Mouse (Mus musculus): ENCODE measurements at regions not wholly inside any gene's neighbourhood (a gene's known extent, or its start where the extent isn't known, plus 50 kb on each side); places are given as distances from the start of the nearest gene placed in this dataset.

GRCm38 (mm10) chr1:137270659-137271612, 310.7 kb upstream of the Nr5a2 start:
- DNase-seq = no peak
- Histone ChIP-seq H3K9ac (ENCODE audit: low read depth, low read length) (no peak overlapping the region), H3K4me1 (ENCODE audit: control insufficient read depth, insufficient read depth, low read length) (no peaks in the 10 kb centered on the region), H3K27ac (no peak overlapping the region), H3K27me3 (ENCODE audit: control insufficient read depth, insufficient read depth, low read length) (no peaks in the 10 kb centered on the region), H3K36me3 (ENCODE audit: control insufficient read depth, insufficient read depth, low read length) (no peaks in the 10 kb centered on the region), H3K79me2 (replicated peaks; ENCODE audit: control insufficient read depth, insufficient read depth, low read length) (no peaks in the 10 kb centered on the region), H3K4me3 (no peak overlapping the region)
- intact Hi-C loops (cut with DNase I) = no loop called here
- WGBS = 78% methylated on average over 9 of the region's 9 CpGs
- TF ChIP-seq CTCF (IDR thresholded peaks at IDR 0.05) (no peak), POLR2A (IDR thresholded peaks at IDR 0.05; ENCODE audit: insufficient read depth, low read depth, low read length) (no peak)

- H3K27ac ChIP-seq = no peak overlapping the region
- no peak for TF ChIP-seq CTCF (IDR thresholded peaks at IDR 0.05)
- no peak for TF ChIP-seq EP300 (IDR thresholded peaks at IDR 0.05; ENCODE audit: insufficient read depth, low read depth, low read length)
- TF ChIP-seq POLR2A (IDR thresholded peaks at IDR 0.05; ENCODE audit: insufficient read depth, low read depth, low read length) = no peak
- no peak overlapping the region for H3K9ac ChIP-seq (ENCODE audit: low read depth, low read length)
- H3K79me2 ChIP-seq (replicated peaks; ENCODE audit: control insufficient read depth, insufficient read depth, low read length) = no peaks in the 10 kb centered on the region
- intact Hi-C loops (cut with DNase I) = no loop called here
- no peak overlapping the region for H3K4me3 ChIP-seq
- no peaks in the 10 kb centered on the region for H3K4me1 ChIP-seq (ENCODE audit: control insufficient read depth, insufficient read depth, low read length)
- DNase-seq = no peak
- no peaks in the 10 kb centered on the region for H3K36me3 ChIP-seq (ENCODE audit: control insufficient read depth, insufficient read depth, low read length)
- H3K27me3 ChIP-seq (ENCODE audit: control insufficient read depth, insufficient read depth, low read length) = no peaks in the 10 kb centered on the region
- WGBS = 93% methylated on average over 1 of the region's 1 CpGs
Measured at GRCm38 (mm10) chr1:137262806-137263370, 302.6 kb upstream of the Nr5a2 start.

DNA sequence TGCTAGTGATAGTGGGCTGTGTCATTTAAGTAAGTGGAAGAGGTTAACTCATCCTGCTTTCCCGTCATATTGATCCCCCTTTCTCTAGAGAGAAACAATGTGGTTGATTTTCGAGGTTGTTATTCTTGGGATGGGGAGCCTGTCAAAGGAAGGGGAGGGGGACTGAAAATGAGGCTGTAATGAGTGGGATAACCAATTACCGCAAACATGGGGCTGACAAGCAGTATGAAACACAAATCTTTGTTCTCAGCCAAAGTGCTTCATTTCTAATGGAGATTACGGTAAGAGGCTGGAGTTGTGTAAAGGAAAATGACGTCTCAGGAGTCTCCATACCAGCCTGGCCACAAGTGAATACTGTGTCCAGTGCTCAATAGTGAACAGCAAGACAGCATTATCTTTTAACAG, 301.9 kb upstream of the Nr5a2 start:
- WGBS = 57% methylated on average over 5 of the region's 5 CpGs
- Histone ChIP-seq H3K4me1 (ENCODE audit: control insufficient read depth, insufficient read depth, low read length) (no peaks in the 10 kb centered on the region), H3K9ac (ENCODE audit: low read depth, low read length) (no peak overlapping the region), H3K4me3 (no peak overlapping the region), H3K27ac (no peak overlapping the region), H3K79me2 (replicated peaks; ENCODE audit: control insufficient read depth, insufficient read depth, low read length) (no peaks in the 10 kb centered on the region), H3K36me3 (ENCODE audit: control insufficient read depth, insufficient read depth, low read length) (no peaks in the 10 kb centered on the region), H3K27me3 (ENCODE audit: control insufficient read depth, insufficient read depth, low read length) (no peaks in the 10 kb centered on the region)
- intact Hi-C loops (cut with DNase I) = no loop called here
- TF ChIP-seq POLR2A (IDR thresholded peaks at IDR 0.05; ENCODE audit: insufficient read depth, low read depth, low read length) (no peak), CTCF (IDR thresholded peaks at IDR 0.05) (no peak)
- no peak for DNase-seq

DNA sequence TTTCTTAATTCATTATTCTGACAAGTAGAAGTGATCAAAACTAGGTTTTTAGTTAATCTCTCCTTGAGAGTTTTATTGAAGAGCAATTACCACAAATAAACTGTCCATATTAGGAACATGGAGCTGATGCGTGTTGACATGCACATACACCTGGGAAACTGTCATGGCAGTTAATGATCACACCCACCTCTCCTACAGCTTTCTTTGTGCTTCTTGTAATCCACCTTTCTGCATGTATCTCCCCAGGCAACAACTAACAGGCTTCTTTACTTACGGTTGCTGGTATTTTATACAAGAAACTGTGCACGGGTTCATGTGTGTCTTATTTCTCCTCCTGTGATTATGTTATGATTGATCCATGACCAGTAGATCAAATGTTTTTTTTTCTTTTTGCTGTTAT, 296.0 kb upstream of the Nr5a2 start:
- 89% methylated on average over 3 of the region's 3 CpGs for WGBS
- Histone ChIP-seq H3K79me2 (replicated peaks; ENCODE audit: control insufficient read depth, insufficient read depth, low read length) (no peaks in the 10 kb centered on the region), H3K36me3 (ENCODE audit: control insufficient read depth, insufficient read depth, low read length) (no peaks in the 10 kb centered on the region), H3K4me3 (no peak overlapping the region), H3K9ac (ENCODE audit: low read depth, low read length) (no peak overlapping the region), H3K27me3 (ENCODE audit: control insufficient read depth, insufficient read depth, low read length) (no peaks in the 10 kb centered on the region), H3K4me1 (ENCODE audit: control insufficient read depth, insufficient read depth, low read length) (no peaks in the 10 kb centered on the region), H3K27ac (no peak overlapping the region)
- intact Hi-C loops (cut with DNase I) = no loop called here
- TF ChIP-seq EP300 (IDR thresholded peaks at IDR 0.05; ENCODE audit: insufficient read depth, low read depth, low read length) (no peak), POLR2A (IDR thresholded peaks at IDR 0.05; ENCODE audit: insufficient read depth, low read depth, low read length) (no peak), CTCF (IDR thresholded peaks at IDR 0.05) (no peak)
- no peak for DNase-seq

DNA sequence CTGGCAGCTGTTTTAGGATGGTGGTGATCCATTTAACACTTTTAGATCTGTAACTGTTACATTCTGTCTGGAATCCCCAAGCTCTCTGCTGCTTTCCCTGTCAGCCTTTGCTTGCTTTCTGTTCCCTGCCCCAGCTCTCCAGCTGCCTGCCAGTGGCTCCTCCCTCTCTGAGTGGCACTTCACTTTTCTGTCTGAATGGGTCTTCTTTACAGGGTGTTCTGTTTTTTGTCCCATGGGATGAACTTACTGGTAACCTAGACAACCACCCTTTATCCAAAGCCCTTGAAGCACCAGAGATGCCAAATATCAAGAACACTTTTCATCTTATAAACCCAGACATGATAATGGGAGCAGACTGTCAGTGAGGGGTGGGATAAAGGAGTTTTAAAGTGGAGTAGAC, 294.8 kb upstream of the Nr5a2 start:
- no peak overlapping the region for H3K27ac ChIP-seq
- H3K36me3 ChIP-seq (ENCODE audit: control insufficient read depth, insufficient read depth, low read length) = no peaks in the 10 kb centered on the region
- intact Hi-C loops (cut with DNase I) = no loop called here
- TF ChIP-seq POLR2A (IDR thresholded peaks at IDR 0.05; ENCODE audit: insufficient read depth, low read depth, low read length) (no peak), EP300 (IDR thresholded peaks at IDR 0.05; ENCODE audit: insufficient read depth, low read depth, low read length) (no peak), CTCF (IDR thresholded peaks at IDR 0.05) (no peak)
- H3K79me2 ChIP-seq (replicated peaks; ENCODE audit: control insufficient read depth, insufficient read depth, low read length) = no peaks in the 10 kb centered on the region
- H3K9ac ChIP-seq (ENCODE audit: low read depth, low read length) = no peak overlapping the region
- DNase-seq = no peak
- H3K27me3 ChIP-seq (ENCODE audit: control insufficient read depth, insufficient read depth, low read length) = no peaks in the 10 kb centered on the region
- H3K4me3 ChIP-seq = no peak overlapping the region
- H3K4me1 ChIP-seq (ENCODE audit: control insufficient read depth, insufficient read depth, low read length) = no peaks in the 10 kb centered on the region

DNA sequence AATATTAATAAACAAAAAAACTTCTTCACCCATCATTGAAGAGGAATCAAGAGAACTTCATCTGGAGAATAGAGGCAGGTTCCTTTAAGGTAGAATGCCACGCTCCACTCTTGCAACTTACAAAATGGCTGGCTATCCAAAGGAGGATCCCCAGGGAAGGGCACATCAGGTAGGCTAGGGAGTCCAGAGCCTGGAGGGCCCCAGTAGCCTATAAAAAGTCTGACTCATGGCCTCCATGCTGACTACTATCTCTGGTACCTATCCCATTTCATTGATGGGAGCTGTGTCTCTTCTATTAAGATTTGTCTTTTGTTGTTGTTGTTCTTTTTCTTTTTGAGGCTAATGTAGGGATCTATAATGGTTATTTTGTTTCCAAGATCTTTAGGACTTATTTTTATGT, 294.4 kb upstream of the Nr5a2 start:
- intact Hi-C loops (cut with DNase I) = no loop called here
- WGBS = 91% methylated on average over 1 of the region's 1 CpGs
- no peak overlapping the region for H3K4me3 ChIP-seq
- DNase-seq = no peak
- TF ChIP-seq CTCF (IDR thresholded peaks at IDR 0.05) (no peak), POLR2A (IDR thresholded peaks at IDR 0.05; ENCODE audit: insufficient read depth, low read depth, low read length) (no peak), EP300 (IDR thresholded peaks at IDR 0.05; ENCODE audit: insufficient read depth, low read depth, low read length) (no peak)
- no peaks in the 10 kb centered on the region for H3K79me2 ChIP-seq (replicated peaks; ENCODE audit: control insufficient read depth, insufficient read depth, low read length)
- H3K36me3 ChIP-seq (ENCODE audit: control insufficient read depth, insufficient read depth, low read length) = no peaks in the 10 kb centered on the region
- no peaks in the 10 kb centered on the region for H3K4me1 ChIP-seq (ENCODE audit: control insufficient read depth, insufficient read depth, low read length)
- H3K27ac ChIP-seq = no peak overlapping the region
- H3K9ac ChIP-seq (ENCODE audit: low read depth, low read length) = no peak overlapping the region
- H3K27me3 ChIP-seq (ENCODE audit: control insufficient read depth, insufficient read depth, low read length) = no peaks in the 10 kb centered on the region
